ENCODE assay signal across 9 mouse cellular contexts in the genomic region with DNA sequence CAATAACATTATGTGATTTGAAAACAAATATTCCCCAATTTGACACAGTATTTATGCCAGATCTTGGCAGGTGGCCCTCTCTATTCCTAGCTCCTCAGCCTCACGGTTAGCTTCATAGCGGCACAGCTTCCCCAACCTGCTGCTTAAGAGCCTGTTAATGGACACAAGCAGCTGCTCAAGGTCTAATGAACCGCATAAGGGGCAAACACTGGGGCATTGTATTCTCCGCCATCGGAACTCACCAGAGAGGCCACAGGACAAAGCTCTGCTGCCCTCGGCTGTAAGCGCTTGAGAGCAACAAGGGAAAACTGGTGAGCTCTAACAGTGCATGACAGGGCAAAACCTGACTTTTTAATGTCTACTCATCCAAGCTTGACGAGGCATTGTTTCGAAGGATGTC. TPM values are rescaled to one million over a fixed set of nuclear protein-coding genes. Genes with fewer than 3 reads are reported as not detected.
DNase-seq lines count a peak whose midpoint lies in the region; ATAC-seq lines count a peak whose summit lies in the region.
"Had no signal": no experiment of that assay in that cellular context is flagged by ENCODE, and none has a peak within 500 bp of the region (broad histone marks: within the 10 kb centered on the region; RNA-seq: fewer than 3 reads in every experiment).

No protein-coding gene starts in this region.

- 24% methylated on average over 9 of the region's 9 CpGs for WGBS in midbrain, embryonic 10.5 days
- 11% methylated on average over 9 of the region's 9 CpGs for whole genome bisulfite sequencing in midbrain, embryonic 15.5 days
- WGBS in hindbrain, embryonic 12.5 days = 15% methylated on average over 9 of the region's 9 CpGs
- WGBS in neural tube, embryonic 13.5 days = 13% methylated on average over 9 of the region's 9 CpGs

- peaks cover 63% of the 10 kb centered on the region for H3K27me3 ChIP-seq in midbrain, embryonic 10.5 days (ENCODE audit: low read depth, poor library complexity, severe bottlenecking)
- H3K27me3 ChIP-seq in midbrain, embryonic 15.5 days (replicated peaks) = 0 out of 2 replicates have a peak, but pooled peaks cover 3% of the 10 kb centered on the region
- H3K27me3 ChIP-seq in hindbrain, embryonic 12.5 days = peaks cover 28% of the 10 kb centered on the region
- peaks cover 12% of the 10 kb centered on the region for H3K27me3 ChIP-seq in neural tube, embryonic 13.5 days

- H3K4me1 ChIP-seq in midbrain, embryonic 10.5 days = peaks cover 34% of the 10 kb centered on the region
- H3K4me1 ChIP-seq in midbrain, embryonic 15.5 days = peaks cover 16% of the 10 kb centered on the region
- peaks cover 19% of the 10 kb centered on the region; the same call in 1 of the 2 replicates for H3K4me1 ChIP-seq in hindbrain, embryonic 12.5 days
- peaks cover 21% of the 10 kb centered on the region for H3K4me1 ChIP-seq in neural tube, embryonic 13.5 days (replicated peaks)

- no peak overlapping the region for H3K4me2 ChIP-seq in midbrain, embryonic 15.5 days
- H3K4me2 ChIP-seq in hindbrain, embryonic 12.5 days (replicated peaks) = no peak overlapping the region
- no peak overlapping the region for H3K4me2 ChIP-seq in neural tube, embryonic 13.5 days

- peak; percentile 57 for DNase-seq in midbrain, embryonic 10.5 days (ENCODE audit: low spot score)
- peak; percentile 52 to 64 for DNase-seq in cerebellum, postnatal 25 days
- no peak for DNase-seq in urinary bladder, adult 18-20 months (ENCODE audit: low spot score in 2 of 2)
- no peak for DNase-seq in thymus, adult 18-20 months
- DNase-seq in frontal cortex, postnatal 36 days (ENCODE audit: low spot score in 2 of 2) = no peak
- DNase-seq: right cerebral cortex, postnatal 25 days had no signal

- no peak for ATAC-seq in midbrain, embryonic 15.5 days (replicated peaks)
- ATAC-seq in hindbrain, embryonic 12.5 days (ENCODE audit: low FRiP score) = peak; percentile 78
- ATAC-seq in neural tube, embryonic 13.5 days (ENCODE audit: low read depth) = peak; percentile 64; the same call in 1 of the 2 replicates

- H3K9me3 ChIP-seq in midbrain, embryonic 10.5 days (replicated peaks) = no peaks in the 10 kb centered on the region
- H3K9me3 ChIP-seq in midbrain, embryonic 15.5 days = no peaks in the 10 kb centered on the region
- H3K9me3 ChIP-seq in hindbrain, embryonic 12.5 days (replicated peaks) = no peaks in the 10 kb centered on the region
- no peaks in the 10 kb centered on the region for H3K9me3 ChIP-seq in neural tube, embryonic 13.5 days

- H3K27ac ChIP-seq in midbrain, embryonic 10.5 days (replicated peaks) = no peak overlapping the region
- no peak overlapping the region for H3K27ac ChIP-seq in midbrain, embryonic 15.5 days
- no peak overlapping the region for H3K27ac ChIP-seq in hindbrain, embryonic 12.5 days
- no peak overlapping the region for H3K27ac ChIP-seq in neural tube, embryonic 13.5 days (replicated peaks)

- H3K36me3 ChIP-seq in midbrain, embryonic 10.5 days = no peaks in the 10 kb centered on the region
- no peaks in the 10 kb centered on the region for H3K36me3 ChIP-seq in midbrain, embryonic 15.5 days (replicated peaks)
- no peaks in the 10 kb centered on the region for H3K36me3 ChIP-seq in hindbrain, embryonic 12.5 days
- H3K36me3 ChIP-seq in neural tube, embryonic 13.5 days = no peaks in the 10 kb centered on the region

- no peak overlapping the region for H3K4me3 ChIP-seq in midbrain, embryonic 10.5 days
- no peak overlapping the region for H3K4me3 ChIP-seq in midbrain, embryonic 15.5 days
- H3K4me3 ChIP-seq in hindbrain, embryonic 12.5 days = no peak overlapping the region
- no peak overlapping the region for H3K4me3 ChIP-seq in neural tube, embryonic 13.5 days

- no peak overlapping the region for H3K9ac ChIP-seq in midbrain, embryonic 15.5 days
- no peak overlapping the region for H3K9ac ChIP-seq in hindbrain, embryonic 12.5 days
- H3K9ac ChIP-seq in neural tube, embryonic 13.5 days = no peak overlapping the region

RNA-seq across cellular contexts. Expression of gene Unc13c, which starts 2.0 kb away (rescaled TPM):
- 0.16 and 0.20 TPM in 2 replicates for polyA plus RNA-seq in midbrain, embryonic 10.5 days (2016; fragmentation: Nextera tagmentation; extraction: Ambion mirVana)
- 4.5 TPM in 2 replicates for polyA plus RNA-seq in midbrain, embryonic 15.5 days (2015; fragmentation: Nextera tagmentation; extraction: Ambion mirVana)
- polyA plus RNA-seq in hindbrain, embryonic 12.5 days (2016; fragmentation: Nextera tagmentation; extraction: Ambion mirVana) = 0.76 and 1.2 TPM in 2 replicates
- 1.9 and 2.0 TPM in 2 replicates for polyA plus RNA-seq in neural tube, embryonic 13.5 days (2015; fragmentation: Nextera tagmentation; extraction: Ambion mirVana)

Comparison
In these comparisons a context has a peak if more than half of its experiments do, and no peak if none do; other contexts are left out.
1. DNase-seq: peak in midbrain, embryonic 10.5 days (single experiment) and cerebellum, postnatal 25 days (2 of 2); none in urinary bladder, adult 18-20 months (0 of 2), thymus, adult 18-20 months (0 of 2) and frontal cortex, postnatal 36 days (0 of 2).